In the genomic region with DNA sequence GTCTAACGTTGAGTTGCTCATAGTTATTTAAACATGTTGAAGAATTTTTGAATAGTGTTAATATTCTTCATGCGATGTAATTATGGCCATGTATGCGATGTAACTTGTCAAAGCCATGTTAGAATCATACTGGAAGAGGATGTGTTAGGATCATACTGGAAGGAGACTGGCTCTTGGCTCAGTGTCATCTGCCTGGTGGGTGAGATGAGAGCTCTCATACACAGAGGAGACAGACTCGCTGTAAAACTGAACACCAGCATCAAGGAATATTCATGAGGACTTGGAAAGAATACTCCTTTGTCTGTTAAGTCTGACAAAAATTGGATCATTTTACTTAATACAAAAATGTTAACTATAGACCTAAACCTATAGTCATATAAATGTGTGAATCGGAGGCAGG, we compare ENCODE assay signal across 22 mouse cellular contexts. TPM values are rescaled to one million over a fixed set of nuclear protein-coding genes. Genes with fewer than 3 reads are reported as not detected.
DNase-seq lines count a peak whose midpoint lies in the region; ATAC-seq and TF ChIP-seq lines count a peak whose summit lies in the region.
"Had no signal": no experiment of that assay in that cellular context is flagged by ENCODE, and none has a peak within 500 bp of the region (broad histone marks: within the 10 kb centered on the region; RNA-seq: fewer than 3 reads in every experiment).

No protein-coding gene starts in this region.

- no peaks in the 10 kb centered on the region for H3K36me3 ChIP-seq in forebrain, embryonic 16.5 days (ENCODE audit: control insufficient read depth, insufficient read depth)
- no peaks in the 10 kb centered on the region for H3K36me3 ChIP-seq in forebrain, embryonic 14.5 days (ENCODE audit: control insufficient read depth, insufficient read depth, low read length)
- H3K36me3 ChIP-seq: embryonic facial prominence, embryonic 15.5 days; heart, embryonic 10.5 days; hindbrain, embryonic 12.5 days had no signal

- TF ChIP-seq CTCF in layer of hippocampus, adult 2 months (conservative IDR thresholded peaks at IDR 0.05) = no peak

- H3K27me3 ChIP-seq in forebrain, embryonic 16.5 days (replicated peaks; ENCODE audit: control insufficient read depth, insufficient read depth, low read length) = no peaks in the 10 kb centered on the region
- no peaks in the 10 kb centered on the region for H3K27me3 ChIP-seq in forebrain, embryonic 14.5 days (replicated peaks; ENCODE audit: control insufficient read depth, insufficient read depth, low read length)
- H3K27me3 ChIP-seq: embryonic facial prominence, embryonic 15.5 days; hindbrain, embryonic 12.5 days had no signal

- ATAC-seq in forebrain, embryonic 16.5 days = peak; percentile 66; the same call in 1 of the 2 replicates
- no peak for ATAC-seq in forebrain, embryonic 14.5 days
- ATAC-seq: hindbrain, embryonic 16.5 days; inflammation-experienced regulatory T-cells, adult 6 months; intestine, postnatal 0 days had no signal

- H3K4me2 ChIP-seq in forebrain, embryonic 16.5 days (ENCODE audit: low read length) = no peak overlapping the region
- H3K4me2 ChIP-seq in forebrain, embryonic 14.5 days (ENCODE audit: low read length) = no peak overlapping the region
- H3K4me2 ChIP-seq: embryonic facial prominence, embryonic 15.5 days; hindbrain, embryonic 12.5 days had no signal

- H3K9me3 ChIP-seq in forebrain, embryonic 16.5 days (ENCODE audit: control insufficient read depth, low read length) = no peaks in the 10 kb centered on the region
- H3K9me3 ChIP-seq in forebrain, embryonic 14.5 days (replicated peaks; ENCODE audit: control insufficient read depth, low read length) = no peaks in the 10 kb centered on the region
- H3K9me3 ChIP-seq: embryonic facial prominence, embryonic 15.5 days; heart, embryonic 10.5 days; hindbrain, embryonic 12.5 days had no signal

- no peaks in the 10 kb centered on the region for H3K4me1 ChIP-seq in forebrain, embryonic 16.5 days (replicated peaks; ENCODE audit: control insufficient read depth, insufficient read depth, low read length)
- no peaks in the 10 kb centered on the region for H3K4me1 ChIP-seq in forebrain, embryonic 14.5 days (ENCODE audit: control insufficient read depth, insufficient read depth, low read length)
- H3K4me1 ChIP-seq: embryonic facial prominence, embryonic 15.5 days; heart, embryonic 10.5 days; hindbrain, embryonic 12.5 days had no signal

- WGBS in forebrain, embryonic 16.5 days = 79% methylated on average over 5 of the region's 5 CpGs
- WGBS in forebrain, embryonic 14.5 days = 79% methylated on average over 5 of the region's 5 CpGs

- H3K9ac ChIP-seq in forebrain, embryonic 16.5 days (replicated peaks; ENCODE audit: low read depth, low read length) = no peak overlapping the region
- H3K9ac ChIP-seq in forebrain, embryonic 14.5 days (ENCODE audit: low read length) = no peak overlapping the region
- H3K9ac ChIP-seq: embryonic facial prominence, embryonic 15.5 days; hindbrain, embryonic 12.5 days had no signal

- H3K27ac ChIP-seq in forebrain, embryonic 16.5 days (ENCODE audit: low read length) = no peak overlapping the region
- no peak overlapping the region for H3K27ac ChIP-seq in forebrain, embryonic 14.5 days (ENCODE audit: low read depth, low read length)
- peak overlapping the region; percentile 29; the same call in 1 of the 2 replicates for H3K27ac ChIP-seq in layer of hippocampus, adult 2 months
- H3K27ac ChIP-seq: embryonic facial prominence, embryonic 15.5 days; gastrocnemius, adult 2 months; heart, embryonic 10.5 days; hindbrain, embryonic 12.5 days had no signal

- H3K4me3 ChIP-seq in forebrain, embryonic 16.5 days (replicated peaks; ENCODE audit: low read length) = no peak overlapping the region
- no peak overlapping the region for H3K4me3 ChIP-seq in forebrain, embryonic 14.5 days (ENCODE audit: low read depth, low read length)
- no peak overlapping the region for H3K4me3 ChIP-seq in layer of hippocampus, adult 2 months
- H3K4me3 ChIP-seq: embryonic facial prominence, embryonic 15.5 days; erythroblast, embryonic 14.5 days; gastrocnemius, adult 2 months; heart, embryonic 10.5 days; hindbrain, embryonic 12.5 days had no signal

- DNase-seq in forebrain, embryonic 14.5 days (ENCODE audit: low spot score) = no peak
- peak in 1 of 2 experiments; percentile 39 for DNase-seq in layer of hippocampus, adult 2 months (ENCODE audit: low spot score in 2 of 2)
- no peak for DNase-seq in layer of hippocampus, adult 18-20 months (ENCODE audit: low spot score in 2 of 2)
- DNase-seq in brain, adult 2 months (ENCODE audit: low read depth, low spot score) = peak; percentile 72
- peak; percentile 44 for DNase-seq in telencephalon, adult 2 months (ENCODE audit: low read depth, low spot score)
- DNase-seq: adrenal gland, adult 8-10 months; adrenal gland, postnatal 36 days; cerebellum, adult 11 months; cerebellum, adult 9-11 months; embryo, embryonic 11 days; gastrocnemius, adult 2 months; gastrocnemius, postnatal 25 days; heart, postnatal 10 days; heart, postnatal 4 days had no signal

RNA-seq across cellular contexts. Expression of gene Slc9a9, which starts 55.4 kb away (rescaled TPM):
- polyA plus RNA-seq in forebrain, embryonic 16.5 days (2015; fragmentation: Nextera tagmentation; extraction: Ambion mirVana) = 3.7 TPM in 2 replicates
- 3.7 and 4.7 TPM in 2 replicates for polyA plus RNA-seq in forebrain, embryonic 14.5 days (2014; fragmentation: Nextera tagmentation; extraction: Ambion mirVana)
- 10 to 100 TPM; 18.3 to 19.4 TPM for total RNA-seq in layer of hippocampus, adult 2 months (2021)
- 10 to 100 TPM; 16.2 TPM for total RNA-seq in layer of hippocampus, adult 18-20 months (2021)

Comparison
In these comparisons a context has a peak if more than half of its experiments do, and no peak if none do; other contexts are left out.
1. DNase-seq: peak in brain, adult 2 months (single experiment) and telencephalon, adult 2 months (single experiment); none in forebrain, embryonic 14.5 days (single experiment) and layer of hippocampus, adult 18-20 months (0 of 2).